Mouse (Mus musculus): ENCODE data around the gene H2-M5.

GRCm38 (mm10) chr17:36948286-36948685 lies 41.1 kb downstream of the H2-M5 start:
- no peak for TF ChIP-seq POLR2A (IDR thresholded peaks at IDR 0.05; ENCODE audit: borderline replicate concordance, extremely low read depth, insufficient read depth, insufficient read length, poor library complexity, severe bottlenecking)
- no peak for TF ChIP-seq CTCF (IDR thresholded peaks at IDR 0.05; ENCODE audit: borderline replicate concordance, extremely low read depth, insufficient read depth, insufficient read length)

Measured in brain, embryonic 14.5 days (tissue).